Mouse (Mus musculus): ENCODE results near the gene Hinfp. TPM values are rescaled to one million over a fixed set of nuclear protein-coding genes. Genes with fewer than 3 reads are reported as not detected.

Gene Hinfp
- polyA plus RNA-seq (2012) = 0.57 and 0.75 TPM in 2 replicates

DNA sequence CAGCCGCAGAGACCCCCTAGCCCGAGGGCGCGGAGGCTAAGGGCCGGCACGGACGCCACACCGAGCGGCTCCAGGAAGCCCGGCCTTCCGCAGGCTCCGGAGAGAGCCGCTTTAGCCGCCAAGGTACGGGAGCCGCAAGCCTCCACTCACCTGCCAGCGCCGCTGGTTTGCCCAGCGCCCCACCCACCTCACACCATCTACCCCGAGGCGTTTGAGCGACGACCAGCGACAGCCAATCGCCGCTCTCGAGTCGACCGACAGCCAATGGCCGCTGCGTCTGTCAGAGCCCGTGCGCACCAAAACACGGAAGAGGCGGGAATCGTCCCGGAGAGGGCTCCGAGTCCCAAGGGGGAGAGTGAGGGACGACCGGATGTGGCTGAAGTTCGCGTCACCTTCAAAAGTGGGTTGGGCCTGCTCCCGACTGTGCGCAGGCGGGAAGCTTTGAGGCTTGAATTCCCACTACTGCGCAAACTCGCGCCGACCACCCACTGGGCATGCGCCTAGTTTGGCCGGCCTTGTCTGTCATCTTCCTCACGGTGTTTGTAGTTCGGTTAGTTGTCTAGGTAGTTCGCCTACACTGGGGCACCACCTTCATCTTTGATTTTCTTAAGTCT, at the start of gene Hinfp:
TSS of gene Hinfp (minus strand) at position 206 of the 614 bp plus-strand sequence.
- peaks cover 47% of the 10 kb centered on the region for H3K4me1 ChIP-seq (ENCODE audit: control insufficient read depth)
- H3K4me3 ChIP-seq (replicated peaks) = peak within 1 kb of the TSS; percentile 97
- no peak for TF ChIP-seq TAL1 (IDR thresholded peaks at IDR 0.05; ENCODE audit: low read length)
- TF ChIP-seq GATA1 (IDR thresholded peaks at IDR 0.05; ENCODE audit: low read length) = no peak
- H3K36me3 ChIP-seq (ENCODE audit: control insufficient read depth) = peaks cover 64% of the 10 kb centered on the region
- H3K9me3 ChIP-seq (ENCODE audit: control insufficient read depth, low read length) = no peaks in the 10 kb centered on the region
- H3K27me3 ChIP-seq (ENCODE audit: control insufficient read depth) = no peaks in the 10 kb centered on the region

DNA sequence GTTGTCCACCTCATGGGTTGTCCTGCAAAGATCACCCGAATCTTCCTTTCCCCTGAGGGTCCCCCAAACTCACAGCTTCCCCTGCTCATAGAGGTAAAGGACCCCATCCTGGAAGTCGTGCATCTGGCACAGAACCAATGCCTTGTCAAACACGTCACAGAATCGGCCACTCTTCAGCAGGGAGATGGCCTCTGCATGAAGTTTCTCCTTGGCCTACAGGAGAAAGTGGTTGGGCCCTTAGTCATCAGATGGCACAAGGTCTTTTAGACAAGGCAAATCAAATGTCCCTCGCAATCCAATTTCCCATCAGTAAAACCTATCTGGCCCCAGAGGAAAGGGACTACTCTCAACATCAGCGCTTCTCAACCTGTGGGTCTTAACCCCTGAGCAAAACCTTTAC, 47.7 kb upstream of the Hinfp start:
- H3K9me3 ChIP-seq (ENCODE audit: control insufficient read depth, low read length) = peaks cover 6% of the 10 kb centered on the region
- peaks cover 28% of the 10 kb centered on the region for H3K4me1 ChIP-seq (ENCODE audit: control insufficient read depth)
- peaks cover 98% of the 10 kb centered on the region for H3K36me3 ChIP-seq (ENCODE audit: control insufficient read depth)
- H3K4me3 ChIP-seq (replicated peaks) = no peak overlapping the region
- no peak for TF ChIP-seq GATA1 (IDR thresholded peaks at IDR 0.05; ENCODE audit: low read length)
- no peaks in the 10 kb centered on the region for H3K27me3 ChIP-seq (ENCODE audit: control insufficient read depth)

DNA sequence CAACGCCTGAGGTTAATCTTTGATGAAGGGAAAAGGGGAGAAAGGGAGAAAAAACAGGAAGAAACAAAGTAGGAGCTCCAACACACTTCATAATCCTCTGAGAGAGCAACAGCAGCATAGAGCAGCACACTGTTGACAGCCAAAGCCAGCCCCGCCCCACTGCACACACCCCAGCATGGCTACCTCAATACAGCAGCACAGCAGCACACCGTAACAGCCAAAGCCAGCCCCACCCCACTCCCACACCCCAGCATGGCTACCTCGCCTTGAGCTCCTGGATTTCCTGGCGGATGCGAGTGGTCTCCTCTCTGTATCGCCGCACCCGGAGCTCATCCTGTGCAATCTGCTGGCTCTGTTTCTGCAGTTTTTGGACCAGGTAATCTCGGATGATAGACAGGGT, 46.9 kb upstream of the Hinfp start:
- TF ChIP-seq GATA1 (IDR thresholded peaks at IDR 0.05; ENCODE audit: low read length) (no peak), TAL1 (IDR thresholded peaks at IDR 0.05; ENCODE audit: low read length) (no peak)
- Histone ChIP-seq H3K27me3 (ENCODE audit: control insufficient read depth) (no peaks in the 10 kb centered on the region), H3K4me1 (ENCODE audit: control insufficient read depth) (peaks cover 29% of the 10 kb centered on the region), H3K9me3 (ENCODE audit: control insufficient read depth, low read length) (peaks cover 6% of the 10 kb centered on the region), H3K36me3 (ENCODE audit: control insufficient read depth) (peaks cover 98% of the 10 kb centered on the region), H3K4me3 (replicated peaks) (no peak overlapping the region)

DNA sequence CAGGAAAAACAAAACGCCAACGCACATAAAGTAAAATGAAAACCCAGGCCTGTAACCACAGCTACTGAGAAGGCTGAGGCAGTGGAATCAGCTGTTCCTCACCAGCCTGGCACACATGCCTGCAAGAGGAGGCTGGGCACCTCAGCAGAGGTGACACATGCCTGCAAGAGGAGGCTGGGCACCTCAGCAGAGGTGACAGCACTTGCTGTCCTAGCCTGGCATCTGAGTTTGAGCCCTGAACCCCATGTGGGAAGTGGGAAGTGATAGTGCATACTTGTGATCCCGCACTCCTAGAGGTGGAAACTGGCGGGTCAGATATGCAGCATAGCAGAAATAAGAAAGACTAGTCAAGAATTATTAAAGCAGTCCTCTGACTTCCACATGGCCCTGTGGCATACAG, 45.9 kb upstream of the Hinfp start:
- Histone ChIP-seq H3K4me3 (replicated peaks) (no peak overlapping the region), H3K9me3 (ENCODE audit: control insufficient read depth, low read length) (peaks cover 6% of the 10 kb centered on the region), H3K27me3 (ENCODE audit: control insufficient read depth) (no peaks in the 10 kb centered on the region), H3K36me3 (ENCODE audit: control insufficient read depth) (peaks cover 99% of the 10 kb centered on the region), H3K4me1 (ENCODE audit: control insufficient read depth) (peaks cover 27% of the 10 kb centered on the region)
- TF ChIP-seq TAL1 (IDR thresholded peaks at IDR 0.05; ENCODE audit: low read length) (no peak), GATA1 (IDR thresholded peaks at IDR 0.05; ENCODE audit: low read length) (no peak)

DNA sequence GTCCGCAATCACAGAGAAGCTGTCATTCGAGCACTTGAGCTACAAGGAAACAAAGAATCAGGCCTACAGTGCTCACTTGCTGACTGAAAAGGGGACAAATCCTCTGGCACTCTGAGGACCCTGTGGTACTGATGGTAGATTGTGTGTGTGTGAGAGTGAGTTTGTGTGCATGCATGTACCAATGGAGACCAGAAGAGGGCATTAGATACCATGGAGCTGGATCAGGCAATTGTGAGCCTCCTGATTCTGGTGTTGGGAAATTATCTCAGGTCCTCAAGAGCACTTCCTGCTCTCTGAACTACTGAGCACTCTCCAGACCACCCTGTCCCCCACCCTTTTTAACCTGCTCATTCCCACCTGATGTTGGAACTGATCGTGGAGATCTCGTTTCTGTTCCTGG, 43.1 kb upstream of the Hinfp start:
- no peaks in the 10 kb centered on the region for H3K27me3 ChIP-seq (ENCODE audit: control insufficient read depth)
- peaks cover 89% of the 10 kb centered on the region for H3K36me3 ChIP-seq (ENCODE audit: control insufficient read depth)
- no peak overlapping the region for H3K4me3 ChIP-seq (replicated peaks)
- H3K9me3 ChIP-seq (ENCODE audit: control insufficient read depth, low read length) = peaks cover 6% of the 10 kb centered on the region
- H3K4me1 ChIP-seq (ENCODE audit: control insufficient read depth) = peaks cover 42% of the 10 kb centered on the region
- TF ChIP-seq TAL1 (IDR thresholded peaks at IDR 0.05; ENCODE audit: low read length) (no peak), GATA1 (IDR thresholded peaks at IDR 0.05; ENCODE audit: low read length) (no peak)

DNA sequence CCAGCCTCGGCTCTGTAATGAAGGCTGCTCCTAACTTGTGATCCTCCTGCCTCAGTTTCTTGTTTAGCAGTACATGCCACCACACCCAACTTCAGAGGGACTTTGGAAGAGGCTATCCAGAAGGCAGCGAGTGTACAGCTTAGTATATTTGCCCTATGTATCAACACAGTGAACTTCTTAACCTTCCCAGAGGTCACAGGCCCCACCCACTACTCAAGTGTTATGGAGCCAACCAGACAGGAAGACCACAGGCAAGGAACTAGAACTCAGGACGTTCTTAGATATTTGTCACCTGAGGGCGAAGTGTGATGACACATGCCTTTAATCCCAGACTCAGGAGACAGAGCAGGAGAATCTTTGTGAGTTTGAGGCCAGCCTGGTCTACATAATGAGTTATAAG, 42.1 kb upstream of the Hinfp start:
- Histone ChIP-seq H3K4me3 (replicated peaks) (no peak overlapping the region), H3K27me3 (ENCODE audit: control insufficient read depth) (no peaks in the 10 kb centered on the region), H3K9me3 (ENCODE audit: control insufficient read depth, low read length) (peaks cover 6% of the 10 kb centered on the region), H3K36me3 (ENCODE audit: control insufficient read depth) (peaks cover 84% of the 10 kb centered on the region), H3K4me1 (ENCODE audit: control insufficient read depth) (peaks cover 42% of the 10 kb centered on the region)
- TF ChIP-seq GATA1 (IDR thresholded peaks at IDR 0.05; ENCODE audit: low read length) (no peak), TAL1 (IDR thresholded peaks at IDR 0.05; ENCODE audit: low read length) (no peak)

DNA sequence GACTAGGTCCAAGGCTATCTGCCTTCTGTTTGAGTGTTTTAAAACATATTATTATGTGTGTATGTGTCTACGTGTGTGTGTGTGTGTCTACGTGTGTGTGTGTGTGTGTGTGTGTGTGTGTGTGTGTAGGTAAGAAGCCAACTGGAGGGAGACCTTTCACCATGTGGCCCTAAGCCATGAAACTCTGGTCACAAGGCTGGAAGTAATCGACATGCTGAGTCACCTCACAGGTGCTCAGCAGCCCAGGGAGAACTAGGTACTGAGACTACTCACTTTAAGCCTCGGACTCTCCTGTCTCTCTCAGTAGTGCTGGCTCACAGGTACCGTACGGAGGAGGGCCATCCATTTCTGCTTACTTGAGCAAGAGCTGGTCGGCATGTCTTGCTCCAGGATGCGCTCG, 41.7 kb upstream of the Hinfp start:
- Histone ChIP-seq H3K27me3 (ENCODE audit: control insufficient read depth) (no peaks in the 10 kb centered on the region), H3K9me3 (ENCODE audit: control insufficient read depth, low read length) (peaks cover 6% of the 10 kb centered on the region), H3K4me3 (replicated peaks) (no peak overlapping the region), H3K36me3 (ENCODE audit: control insufficient read depth) (peaks cover 84% of the 10 kb centered on the region), H3K4me1 (ENCODE audit: control insufficient read depth) (peaks cover 40% of the 10 kb centered on the region)
- TF ChIP-seq GATA1 (IDR thresholded peaks at IDR 0.05; ENCODE audit: low read length) = no peak
- no peak for TF ChIP-seq TAL1 (IDR thresholded peaks at IDR 0.05; ENCODE audit: low read length)

DNA sequence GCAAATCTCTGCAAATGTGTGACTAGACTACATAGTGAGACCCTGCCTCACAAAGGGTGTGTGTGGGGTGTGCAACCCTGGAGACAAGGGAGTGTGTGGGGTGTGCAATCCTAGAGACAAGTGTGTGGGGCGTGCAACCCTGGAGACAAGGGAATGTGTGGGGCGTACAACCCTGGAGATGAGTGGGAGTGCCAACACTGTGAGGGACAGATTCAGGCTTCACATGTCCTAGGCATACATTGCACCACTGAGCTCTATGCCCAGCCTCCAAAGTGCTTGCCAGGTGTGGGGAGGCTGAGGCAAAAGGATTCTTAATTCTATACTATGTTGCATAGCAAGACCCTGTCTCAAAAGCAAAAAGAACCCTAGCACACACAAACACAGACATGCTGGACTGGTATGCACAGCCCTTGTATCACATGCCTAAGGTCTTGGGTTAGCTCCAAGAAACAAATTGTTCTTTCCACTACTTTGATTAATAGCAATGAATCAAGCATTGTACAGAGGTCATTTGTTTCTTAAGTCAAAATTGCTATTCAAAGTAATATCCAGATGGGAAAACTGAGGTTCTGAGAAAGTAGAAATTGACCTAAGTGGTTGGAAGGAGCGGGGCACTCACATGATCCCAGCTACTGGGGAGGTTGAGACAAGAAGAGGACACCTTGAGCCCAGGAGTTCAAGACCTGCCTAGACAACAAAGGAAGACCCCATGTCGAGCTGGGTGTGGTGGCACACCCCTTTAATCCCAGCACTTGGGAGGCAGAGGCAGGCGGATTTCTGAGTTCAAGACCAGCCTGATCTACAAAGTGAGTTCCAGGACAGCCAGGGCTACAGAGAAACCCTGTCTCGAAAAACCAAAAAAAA, 40.3 kb upstream of the Hinfp start:
- Histone ChIP-seq H3K27me3 (ENCODE audit: control insufficient read depth) (no peaks in the 10 kb centered on the region), H3K9me3 (ENCODE audit: control insufficient read depth, low read length) (peaks cover 6% of the 10 kb centered on the region), H3K4me1 (ENCODE audit: control insufficient read depth) (peaks cover 40% of the 10 kb centered on the region), H3K4me3 (replicated peaks) (peak overlapping the region; percentile 17), H3K36me3 (ENCODE audit: control insufficient read depth) (peaks cover 84% of the 10 kb centered on the region)
- TF ChIP-seq TAL1 (IDR thresholded peaks at IDR 0.05; ENCODE audit: low read length) (no peak), GATA1 (IDR thresholded peaks at IDR 0.05; ENCODE audit: low read length) (no peak)

DNA sequence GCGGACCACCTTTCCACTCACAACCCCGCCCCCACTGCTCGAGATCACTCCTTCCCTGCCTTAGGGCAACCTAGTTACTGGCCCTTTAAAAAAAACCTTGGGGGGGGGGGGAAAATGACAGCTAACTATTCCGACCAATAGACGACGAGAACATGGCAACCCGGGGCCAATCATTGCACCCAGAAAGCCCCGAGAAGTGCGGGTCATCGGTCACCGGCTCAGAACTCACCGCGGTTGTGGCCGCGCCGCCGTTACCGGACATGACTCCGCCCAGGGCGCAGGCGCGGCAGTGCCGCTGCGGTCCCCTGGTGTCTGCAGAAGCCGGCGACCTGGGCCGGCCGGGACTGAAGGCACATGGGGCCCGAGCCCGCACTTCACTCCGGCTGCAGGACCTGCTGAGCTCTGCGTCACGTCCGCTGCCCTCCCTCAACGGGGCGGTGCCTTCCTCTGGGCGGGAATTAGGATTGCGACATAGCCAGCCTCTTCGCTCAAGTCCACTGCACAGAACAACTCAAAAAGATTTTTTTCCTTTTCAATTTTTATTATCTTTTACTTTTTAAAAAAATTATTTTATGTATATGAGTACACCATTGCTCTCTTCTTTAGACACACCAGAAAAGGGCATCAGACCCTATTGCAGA, 38.4 kb upstream of the Hinfp start, which contains the start of gene Hmbs:
TSS of gene Hmbs (minus strand) at position 448 of the 641 bp plus-strand sequence.
- peaks cover 5% of the 10 kb centered on the region for H3K9me3 ChIP-seq (ENCODE audit: control insufficient read depth, low read length)
- TF ChIP-seq TAL1 (IDR thresholded peaks at IDR 0.05; ENCODE audit: low read length) = no peak
- TF ChIP-seq GATA1 (IDR thresholded peaks at IDR 0.05; ENCODE audit: low read length) = no peak
- H3K4me3 ChIP-seq (replicated peaks) = peak within 1 kb of the TSS; percentile 70
- H3K36me3 ChIP-seq (ENCODE audit: control insufficient read depth) = peaks cover 86% of the 10 kb centered on the region
- H3K27me3 ChIP-seq (ENCODE audit: control insufficient read depth) = no peaks in the 10 kb centered on the region
- H3K4me1 ChIP-seq (ENCODE audit: control insufficient read depth) = peaks cover 51% of the 10 kb centered on the region
